Mouse (Mus musculus): ENCODE measurements around the gene Rab27a. TPM values are rescaled to one million over a fixed set of nuclear protein-coding genes. Genes with fewer than 3 reads are reported as not detected.

Gene Rab27a
- polyA plus RNA-seq, 1 experiment from 2014 or later = 6.0 TPM

DNA sequence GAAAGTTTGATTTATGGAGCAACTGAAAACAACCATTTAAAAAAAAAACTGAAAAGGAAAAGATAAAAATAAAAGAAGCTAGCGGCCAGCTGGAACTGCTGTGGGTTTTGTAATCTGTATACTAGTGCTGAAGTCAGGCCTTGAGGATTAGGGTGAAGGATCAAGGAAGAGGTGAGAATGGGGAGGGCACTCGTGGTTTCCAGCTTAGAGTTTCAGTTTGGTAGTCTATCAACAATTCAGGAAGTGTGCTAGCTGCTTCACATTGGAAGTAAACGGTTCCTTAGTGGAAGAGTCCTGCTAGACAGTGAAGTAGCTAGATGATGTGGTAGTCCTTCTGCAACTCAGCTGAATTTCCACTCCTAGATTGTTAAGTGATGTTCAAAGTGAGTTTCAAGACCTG is 36.3 kb upstream of the Rab27a start:
- WGBS = 46% methylated on average over 3 of the region's 3 CpGs

DNA sequence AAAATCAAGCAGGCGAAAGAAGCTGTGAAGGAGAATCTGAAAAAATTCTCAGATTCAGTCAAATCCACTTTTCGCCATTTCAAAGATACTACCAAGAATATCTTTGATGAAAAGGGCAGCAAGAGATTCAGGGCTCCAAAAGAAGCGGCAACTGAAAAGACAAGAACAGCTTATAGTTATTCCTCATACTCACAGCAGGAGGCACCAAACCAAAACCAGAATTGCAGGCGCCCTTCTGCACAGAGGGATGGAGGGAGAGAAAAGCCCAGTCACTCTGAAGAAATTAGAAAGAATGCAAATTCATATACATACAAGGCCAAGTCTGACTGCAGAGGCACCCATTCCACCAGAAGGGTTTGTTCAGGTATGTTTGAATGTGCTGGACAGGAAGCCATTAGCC is 32.0 kb upstream of the Rab27a start:
- peaks cover 42% of the 10 kb centered on the region for H3K36me3 ChIP-seq (ENCODE audit: insufficient read depth, low read length)

More for the DNA sequence above, 36.3 kb upstream of the Rab27a start:
- Histone ChIP-seq H3K36me3 (ENCODE audit: insufficient read depth, low read length) (peaks cover 21% of the 10 kb centered on the region; the same call in 1 of the 2 replicates), H3K4me1 (ENCODE audit: insufficient read depth, low read length) (no peaks in the 10 kb centered on the region), H3K4me2 (replicated peaks; ENCODE audit: low read depth, low read length) (no peak overlapping the region), H3K27ac (ENCODE audit: low read length) (no peak overlapping the region), H3K9me3 (ENCODE audit: low read length) (no peaks in the 10 kb centered on the region), H3K9ac (replicated peaks; ENCODE audit: low read length) (no peak overlapping the region), H3K4me3 (ENCODE audit: low read length) (no peak overlapping the region), H3K27me3 (ENCODE audit: insufficient read depth, low read length) (no peaks in the 10 kb centered on the region)
- no peak for ATAC-seq (ENCODE audit: low FRiP score, low TSS enrichment)

DNA sequence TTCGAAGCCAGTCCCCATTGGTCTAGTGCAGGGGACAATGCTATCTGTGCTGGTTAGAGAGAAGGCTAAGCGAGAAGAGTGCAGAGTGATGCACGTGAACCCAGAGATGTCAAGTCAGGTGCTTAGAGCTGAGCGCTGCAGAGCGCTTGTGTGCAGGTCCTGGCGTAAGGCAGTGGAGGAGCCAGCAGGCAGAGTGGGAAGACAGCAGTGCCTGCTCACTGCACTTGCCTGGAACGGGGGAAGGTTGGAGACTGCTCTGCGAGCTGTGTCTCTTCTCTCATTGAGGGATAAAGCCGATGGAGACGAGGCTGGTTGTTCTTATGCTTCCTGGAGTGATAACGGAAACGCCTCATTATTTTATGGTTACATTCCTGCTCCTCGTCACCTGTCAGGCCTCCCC is 29.9 kb upstream of the Rab27a start:
- Histone ChIP-seq H3K27me3 (ENCODE audit: insufficient read depth, low read length) (no peaks in the 10 kb centered on the region), H3K4me3 (ENCODE audit: low read length) (no peak overlapping the region), H3K36me3 (ENCODE audit: insufficient read depth, low read length) (peaks cover 51% of the 10 kb centered on the region), H3K9ac (replicated peaks; ENCODE audit: low read length) (no peak overlapping the region), H3K4me1 (ENCODE audit: insufficient read depth, low read length) (no peaks in the 10 kb centered on the region), H3K27ac (ENCODE audit: low read length) (no peak overlapping the region), H3K4me2 (replicated peaks; ENCODE audit: low read depth, low read length) (no peak overlapping the region), H3K9me3 (ENCODE audit: low read length) (no peaks in the 10 kb centered on the region)
- ATAC-seq (ENCODE audit: low FRiP score, low TSS enrichment) = no peak
- 80% methylated on average over 13 of the region's 13 CpGs for WGBS

More for the DNA sequence above, 32.0 kb upstream of the Rab27a start:
- no peaks in the 10 kb centered on the region for H3K4me1 ChIP-seq (ENCODE audit: insufficient read depth, low read length)
- no peak for ATAC-seq (ENCODE audit: low FRiP score, low TSS enrichment)
- H3K4me2 ChIP-seq (replicated peaks; ENCODE audit: low read depth, low read length) = no peak overlapping the region
- no peak overlapping the region for H3K27ac ChIP-seq (ENCODE audit: low read length)
- 92% methylated on average over 4 of the region's 4 CpGs for WGBS
- H3K9me3 ChIP-seq (ENCODE audit: low read length) = no peaks in the 10 kb centered on the region
- no peaks in the 10 kb centered on the region for H3K27me3 ChIP-seq (ENCODE audit: insufficient read depth, low read length)
- no peak overlapping the region for H3K9ac ChIP-seq (replicated peaks; ENCODE audit: low read length)
- H3K4me3 ChIP-seq (ENCODE audit: low read length) = no peak overlapping the region

DNA sequence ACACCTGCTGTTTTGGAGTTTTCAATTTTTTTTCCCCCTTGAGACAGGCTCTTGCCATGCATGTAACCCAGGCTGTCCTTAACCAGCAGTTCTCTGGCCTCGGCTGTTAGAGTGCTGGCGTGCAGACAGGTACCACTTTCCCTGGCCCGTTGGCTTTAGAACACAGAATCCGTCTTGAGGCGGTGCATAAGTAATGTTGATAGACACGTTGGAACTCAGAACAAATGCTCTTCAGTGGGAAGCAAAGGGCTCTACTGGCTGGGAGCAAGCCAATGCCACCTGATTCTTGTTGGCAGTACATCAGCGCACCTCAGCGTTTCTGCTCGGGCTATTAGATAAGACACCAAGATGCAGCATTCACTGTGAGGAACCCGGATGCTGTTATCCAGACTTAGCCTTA is 24.8 kb upstream of the Rab27a start:
- H3K27me3 ChIP-seq (ENCODE audit: insufficient read depth, low read length) = no peaks in the 10 kb centered on the region
- ATAC-seq (ENCODE audit: low FRiP score, low TSS enrichment) = no peak
- H3K27ac ChIP-seq (ENCODE audit: low read length) = no peak overlapping the region
- no peaks in the 10 kb centered on the region for H3K9me3 ChIP-seq (ENCODE audit: low read length)
- H3K4me2 ChIP-seq (replicated peaks; ENCODE audit: low read depth, low read length) = no peak overlapping the region
- H3K36me3 ChIP-seq (ENCODE audit: insufficient read depth, low read length) = peaks cover 39% of the 10 kb centered on the region
- H3K9ac ChIP-seq (replicated peaks; ENCODE audit: low read length) = no peak overlapping the region
- 93% methylated on average over 10 of the region's 10 CpGs for WGBS
- H3K4me3 ChIP-seq (ENCODE audit: low read length) = no peak overlapping the region
- H3K4me1 ChIP-seq (ENCODE audit: insufficient read depth, low read length) = no peaks in the 10 kb centered on the region

- no peak overlapping the region for H3K27ac ChIP-seq (ENCODE audit: low read length)
- no peak overlapping the region for H3K4me3 ChIP-seq (ENCODE audit: low read length)
- WGBS = 92% methylated on average over 5 of the region's 5 CpGs
- H3K4me1 ChIP-seq (ENCODE audit: insufficient read depth, low read length) = no peaks in the 10 kb centered on the region
- no peak overlapping the region for H3K9ac ChIP-seq (replicated peaks; ENCODE audit: low read length)
- peaks cover 38% of the 10 kb centered on the region for H3K36me3 ChIP-seq (ENCODE audit: insufficient read depth, low read length)
- no peaks in the 10 kb centered on the region for H3K9me3 ChIP-seq (ENCODE audit: low read length)
- no peak overlapping the region for H3K4me2 ChIP-seq (replicated peaks; ENCODE audit: low read depth, low read length)
- no peaks in the 10 kb centered on the region for H3K27me3 ChIP-seq (ENCODE audit: insufficient read depth, low read length)
- no peak for ATAC-seq (ENCODE audit: low FRiP score, low TSS enrichment)
Observed at GRCm38 (mm10) chr9:73020566-73021097, 24.0 kb upstream of the Rab27a start.

DNA sequence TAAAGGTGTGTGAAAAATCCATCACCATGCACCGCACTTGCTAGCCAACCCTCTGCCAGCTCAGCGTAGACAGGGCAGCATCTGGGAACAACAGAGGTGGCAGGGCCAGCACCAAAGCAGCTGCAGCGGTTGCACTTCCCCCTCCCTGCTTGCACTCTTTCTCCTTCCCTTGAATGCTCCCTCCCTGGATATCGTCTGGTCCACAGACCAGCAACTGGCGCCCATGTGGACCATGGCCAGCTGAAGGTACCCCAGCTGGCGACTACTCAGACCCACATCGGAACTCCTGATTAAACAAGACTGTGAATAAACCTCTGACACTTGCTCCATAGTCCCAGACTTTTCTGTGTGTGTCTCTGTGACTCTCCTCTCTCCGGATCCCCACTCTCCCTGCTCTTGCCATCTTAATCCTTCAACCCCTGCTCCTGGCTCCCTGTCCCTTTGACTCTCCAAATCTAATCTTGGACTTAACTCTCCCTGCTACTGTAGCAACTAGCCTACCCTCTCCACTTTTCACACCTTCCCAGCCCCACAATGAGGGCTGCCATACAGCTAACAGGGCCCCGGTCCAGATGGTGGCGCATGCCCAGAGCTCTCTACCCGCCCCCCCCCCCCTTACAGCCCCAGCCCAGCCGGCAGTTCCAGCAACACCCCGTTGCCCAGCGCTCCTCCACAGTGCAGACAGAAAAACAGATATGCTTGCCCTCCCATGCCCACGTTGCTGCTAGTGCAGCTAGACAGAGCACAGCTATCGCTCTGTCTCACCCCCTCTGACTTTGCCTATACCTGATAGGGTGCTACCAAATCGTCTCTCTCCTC is 18.6 kb upstream of the Rab27a start:
- ATAC-seq (ENCODE audit: low FRiP score, low TSS enrichment) = no peak
- Histone ChIP-seq H3K9me3 (ENCODE audit: low read length) (no peaks in the 10 kb centered on the region), H3K27ac (ENCODE audit: low read length) (no peak overlapping the region), H3K4me2 (replicated peaks; ENCODE audit: low read depth, low read length) (no peak overlapping the region), H3K27me3 (ENCODE audit: insufficient read depth, low read length) (no peaks in the 10 kb centered on the region), H3K4me3 (ENCODE audit: low read length) (no peak overlapping the region), H3K36me3 (ENCODE audit: insufficient read depth, low read length) (peaks cover 11% of the 10 kb centered on the region; the same call in 1 of the 2 replicates), H3K4me1 (ENCODE audit: insufficient read depth, low read length) (no peaks in the 10 kb centered on the region), H3K9ac (replicated peaks; ENCODE audit: low read length) (no peak overlapping the region)
- 27% methylated on average over 17 of the region's 17 CpGs for WGBS

GRCm38 (mm10) chr9:73030443-73030842 is 14.2 kb upstream of the Rab27a start:
- no peak overlapping the region for H3K4me3 ChIP-seq (ENCODE audit: low read length)
- H3K27me3 ChIP-seq (ENCODE audit: insufficient read depth, low read length) = no peaks in the 10 kb centered on the region
- H3K4me1 ChIP-seq (ENCODE audit: insufficient read depth, low read length) = no peaks in the 10 kb centered on the region
- WGBS = 93% methylated on average over 1 of the region's 1 CpGs
- no peak for ATAC-seq (ENCODE audit: low FRiP score, low TSS enrichment)
- no peak overlapping the region for H3K27ac ChIP-seq (ENCODE audit: low read length)
- no peak overlapping the region for H3K4me2 ChIP-seq (replicated peaks; ENCODE audit: low read depth, low read length)
- peaks cover 19% of the 10 kb centered on the region for H3K36me3 ChIP-seq (ENCODE audit: insufficient read depth, low read length)
- H3K9me3 ChIP-seq (ENCODE audit: low read length) = no peaks in the 10 kb centered on the region
- H3K9ac ChIP-seq (replicated peaks; ENCODE audit: low read length) = no peak overlapping the region

GRCm38 (mm10) chr9:73031421-73031820 is 13.2 kb upstream of the Rab27a start:
- H3K9ac ChIP-seq (replicated peaks; ENCODE audit: low read length) = no peak overlapping the region
- no peaks in the 10 kb centered on the region for H3K4me1 ChIP-seq (ENCODE audit: insufficient read depth, low read length)
- no peak overlapping the region for H3K4me3 ChIP-seq (ENCODE audit: low read length)
- no peak overlapping the region for H3K27ac ChIP-seq (ENCODE audit: low read length)
- no peaks in the 10 kb centered on the region for H3K9me3 ChIP-seq (ENCODE audit: low read length)
- no peaks in the 10 kb centered on the region for H3K27me3 ChIP-seq (ENCODE audit: insufficient read depth, low read length)
- ATAC-seq (ENCODE audit: low FRiP score, low TSS enrichment) = no peak
- H3K36me3 ChIP-seq (ENCODE audit: insufficient read depth, low read length) = peaks cover 20% of the 10 kb centered on the region
- no peak overlapping the region for H3K4me2 ChIP-seq (replicated peaks; ENCODE audit: low read depth, low read length)
- 78% methylated on average over 4 of the region's 4 CpGs for WGBS

GRCm38 (mm10) chr9:73033406-73033805 is 11.2 kb upstream of the Rab27a start:
- Histone ChIP-seq H3K4me3 (ENCODE audit: low read length) (no peak overlapping the region), H3K27ac (ENCODE audit: low read length) (no peak overlapping the region), H3K4me2 (replicated peaks; ENCODE audit: low read depth, low read length) (no peak overlapping the region), H3K4me1 (ENCODE audit: insufficient read depth, low read length) (no peaks in the 10 kb centered on the region), H3K9me3 (ENCODE audit: low read length) (no peaks in the 10 kb centered on the region), H3K27me3 (ENCODE audit: insufficient read depth, low read length) (no peaks in the 10 kb centered on the region), H3K9ac (replicated peaks; ENCODE audit: low read length) (no peak overlapping the region), H3K36me3 (ENCODE audit: insufficient read depth, low read length) (peaks cover 20% of the 10 kb centered on the region)
- WGBS = 94% methylated on average over 1 of the region's 1 CpGs
- no peak for ATAC-seq (ENCODE audit: low FRiP score, low TSS enrichment)
